Mouse (Mus musculus): Measurements from ENCODE around the gene Grtp1. TPM values are rescaled to one million over a fixed set of nuclear protein-coding genes. Genes with fewer than 3 reads are reported as not detected.

The Grtp1 gene
- polyA plus RNA-seq, 1 experiment from 2014 or later, result 24.6 TPM

DNA sequence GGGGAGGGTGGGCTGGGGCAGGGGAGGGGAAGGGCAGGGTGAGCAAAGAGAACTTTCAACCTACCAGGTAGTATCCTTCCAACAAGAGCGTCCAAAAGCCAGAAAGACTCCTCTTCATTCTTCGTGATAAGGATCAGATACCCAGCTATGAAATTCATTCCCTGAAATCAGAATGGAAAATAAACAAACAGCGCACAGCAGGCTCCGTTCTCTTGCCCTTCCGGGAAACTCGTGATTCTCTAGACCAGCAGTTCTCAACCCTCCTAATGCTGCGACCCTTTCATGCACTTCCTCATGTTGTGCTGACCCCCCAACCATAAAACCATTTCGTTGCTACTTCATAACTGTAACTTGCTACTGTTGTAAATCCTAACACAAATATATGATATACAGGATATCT is 13.6 kb downstream of the Grtp1 start:
- H3K9ac ChIP-seq, result no peak overlapping the region
- no peak for ATAC-seq (ENCODE audit: insufficient read depth, low FRiP score, low read depth)
- no peaks in the 10 kb centered on the region for H3K4me1 ChIP-seq
- no peak overlapping the region for H3K4me2 ChIP-seq
- no peaks in the 10 kb centered on the region for H3K27me3 ChIP-seq (replicated peaks)
- no peaks in the 10 kb centered on the region for H3K36me3 ChIP-seq
- H3K4me3 ChIP-seq (replicated peaks), result no peak overlapping the region
- H3K9me3 ChIP-seq, result no peaks in the 10 kb centered on the region
- 79% methylated on average over 8 of the region's 8 CpGs for WGBS
- H3K27ac ChIP-seq, result no peak overlapping the region

GRCm38 (mm10) chr8:13181691-13181976 is 18.8 kb downstream of the Grtp1 start:
- H3K4me3 ChIP-seq (replicated peaks), result no peak overlapping the region
- no peak for ATAC-seq (ENCODE audit: insufficient read depth, low FRiP score, low read depth)
- WGBS, result 56% methylated on average over 2 of the region's 2 CpGs
- H3K36me3 ChIP-seq, result 0 out of 2 replicates have a peak, but pooled peaks cover 4% of the 10 kb centered on the region
- no peak overlapping the region for H3K4me2 ChIP-seq
- no peak overlapping the region for H3K9ac ChIP-seq
- H3K4me1 ChIP-seq, result no peaks in the 10 kb centered on the region
- no peak overlapping the region for H3K27ac ChIP-seq
- H3K9me3 ChIP-seq, result no peaks in the 10 kb centered on the region
- no peaks in the 10 kb centered on the region for H3K27me3 ChIP-seq (replicated peaks)

GRCm38 (mm10) chr8:13180911-13181690 is 19.3 kb downstream of the Grtp1 start:
- H3K4me1 ChIP-seq, result no peaks in the 10 kb centered on the region
- no peak overlapping the region for H3K4me2 ChIP-seq
- no peak overlapping the region for H3K27ac ChIP-seq
- peaks cover 9% of the 10 kb centered on the region; the same call in 1 of the 2 replicates for H3K36me3 ChIP-seq
- H3K9me3 ChIP-seq, result no peaks in the 10 kb centered on the region
- H3K9ac ChIP-seq, result no peak overlapping the region
- 78% methylated on average over 18 of the region's 18 CpGs for WGBS
- no peak for ATAC-seq (ENCODE audit: insufficient read depth, low FRiP score, low read depth)
- H3K4me3 ChIP-seq (replicated peaks), result no peak overlapping the region
- no peaks in the 10 kb centered on the region for H3K27me3 ChIP-seq (replicated peaks)

DNA sequence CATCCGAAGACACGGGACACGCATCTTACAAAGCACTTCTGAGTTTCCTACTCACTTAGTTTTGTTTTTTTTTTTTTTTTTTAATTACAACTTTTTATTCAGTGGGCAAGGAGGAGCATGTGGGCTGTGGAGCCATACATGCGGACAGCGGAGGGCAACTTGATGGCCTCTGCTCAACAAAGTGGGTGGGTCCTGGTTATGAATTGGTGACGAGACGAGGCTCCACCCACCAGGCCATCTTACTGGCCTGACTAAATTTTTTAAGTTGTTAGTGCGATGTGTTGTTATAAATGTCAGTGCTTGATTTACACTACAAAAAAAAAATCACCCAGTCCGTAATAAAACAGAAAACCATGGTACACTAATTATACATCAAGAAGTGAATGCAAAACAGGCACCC is 20.0 kb downstream of the Grtp1 start:
- H3K36me3 ChIP-seq, result peaks cover 15% of the 10 kb centered on the region
- no peak overlapping the region for H3K4me3 ChIP-seq (replicated peaks)
- no peaks in the 10 kb centered on the region for H3K27me3 ChIP-seq (replicated peaks)
- ATAC-seq (ENCODE audit: insufficient read depth, low FRiP score, low read depth), result no peak
- 77% methylated on average over 9 of the region's 9 CpGs for WGBS
- no peak overlapping the region for H3K9ac ChIP-seq
- no peaks in the 10 kb centered on the region for H3K4me1 ChIP-seq
- H3K9me3 ChIP-seq, result no peaks in the 10 kb centered on the region
- no peak overlapping the region for H3K27ac ChIP-seq
- no peak overlapping the region for H3K4me2 ChIP-seq

DNA sequence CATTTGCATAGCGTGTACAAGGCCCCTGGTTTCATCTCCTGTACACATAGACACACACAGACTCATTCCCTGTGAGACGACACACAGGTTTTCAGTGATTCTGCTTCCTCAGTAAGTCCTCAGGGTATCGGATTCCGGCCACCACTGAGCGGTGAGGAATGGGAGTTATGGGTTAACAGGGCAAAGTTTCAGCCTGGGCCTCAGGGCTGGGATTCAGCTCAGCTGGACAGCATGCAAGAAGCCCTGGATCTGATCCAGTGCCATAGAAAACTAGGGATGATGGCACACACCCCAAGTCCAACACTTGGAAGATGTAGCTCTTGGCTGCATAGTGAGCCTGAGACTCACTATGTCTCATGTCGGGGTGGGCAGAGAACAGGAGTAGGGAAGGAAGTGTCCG is 20.5 kb downstream of the Grtp1 start:
- no peak for ATAC-seq (ENCODE audit: insufficient read depth, low FRiP score, low read depth)
- no peaks in the 10 kb centered on the region for H3K9me3 ChIP-seq

GRCm38 (mm10) chr8:13179482-13179881 is 20.9 kb downstream of the Grtp1 start:
- H3K9ac ChIP-seq, result no peak overlapping the region
- 71% methylated on average over 6 of the region's 6 CpGs for whole genome bisulfite sequencing
- H3K4me3 ChIP-seq (replicated peaks), result no peak overlapping the region
- no peaks in the 10 kb centered on the region for H3K27me3 ChIP-seq (replicated peaks)
- H3K4me1 ChIP-seq, result no peaks in the 10 kb centered on the region
- H3K36me3 ChIP-seq, result peaks cover 23% of the 10 kb centered on the region
- ATAC-seq (ENCODE audit: insufficient read depth, low FRiP score, low read depth), result no peak
- no peak overlapping the region for H3K27ac ChIP-seq
- H3K4me2 ChIP-seq, result no peak overlapping the region
- H3K9me3 ChIP-seq, result no peaks in the 10 kb centered on the region

More for the DNA sequence above, 20.5 kb downstream of the Grtp1 start:
- Histone ChIP-seq H3K9ac (no peak overlapping the region), H3K27me3 (replicated peaks) (no peaks in the 10 kb centered on the region), H3K4me2 (no peak overlapping the region), H3K27ac (no peak overlapping the region), H3K36me3 (peaks cover 20% of the 10 kb centered on the region), H3K4me3 (replicated peaks) (no peak overlapping the region), H3K4me1 (no peaks in the 10 kb centered on the region)
- 69% methylated on average over 7 of the region's 7 CpGs for WGBS

DNA sequence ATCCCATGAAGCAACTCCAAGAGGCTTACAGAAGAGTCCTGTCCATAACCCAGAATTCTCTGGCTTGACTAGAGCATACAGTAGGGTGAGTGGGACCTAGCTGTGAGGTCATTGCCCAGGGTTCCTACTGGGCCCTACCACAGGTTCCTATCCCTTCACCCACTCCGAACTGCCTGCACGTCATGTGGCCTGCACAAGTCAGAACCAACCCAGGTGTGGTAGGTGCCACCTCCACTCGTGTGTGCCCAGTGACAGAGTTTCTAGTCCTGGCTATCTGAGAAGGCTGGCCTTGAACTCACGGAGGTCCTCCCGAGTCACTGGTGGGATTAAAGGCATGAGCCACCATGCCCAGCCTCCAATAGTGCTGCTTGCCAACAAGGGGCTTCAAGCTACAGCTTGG is 22.3 kb downstream of the Grtp1 start:
- ATAC-seq (ENCODE audit: insufficient read depth, low FRiP score, low read depth), result no peak
- Histone ChIP-seq H3K4me3 (replicated peaks) (no peak overlapping the region), H3K27me3 (replicated peaks) (no peaks in the 10 kb centered on the region), H3K9ac (no peak overlapping the region), H3K4me2 (no peak overlapping the region), H3K27ac (no peak overlapping the region), H3K4me1 (no peaks in the 10 kb centered on the region), H3K9me3 (no peaks in the 10 kb centered on the region), H3K36me3 (peaks cover 36% of the 10 kb centered on the region)
- WGBS, result 88% methylated on average over 5 of the region's 5 CpGs

- Histone ChIP-seq H3K4me2 (no peak overlapping the region), H3K9ac (no peak overlapping the region), H3K9me3 (no peaks in the 10 kb centered on the region), H3K4me3 (replicated peaks) (no peak overlapping the region), H3K4me1 (no peaks in the 10 kb centered on the region), H3K36me3 (peaks cover 41% of the 10 kb centered on the region), H3K27ac (no peak overlapping the region), H3K27me3 (replicated peaks) (no peaks in the 10 kb centered on the region)
- ATAC-seq (ENCODE audit: insufficient read depth, low FRiP score, low read depth), result no peak
- 91% methylated on average over 7 of the region's 7 CpGs for WGBS
Measured at GRCm38 (mm10) chr8:13177173-13177852, 23.1 kb downstream of the Grtp1 start.

DNA sequence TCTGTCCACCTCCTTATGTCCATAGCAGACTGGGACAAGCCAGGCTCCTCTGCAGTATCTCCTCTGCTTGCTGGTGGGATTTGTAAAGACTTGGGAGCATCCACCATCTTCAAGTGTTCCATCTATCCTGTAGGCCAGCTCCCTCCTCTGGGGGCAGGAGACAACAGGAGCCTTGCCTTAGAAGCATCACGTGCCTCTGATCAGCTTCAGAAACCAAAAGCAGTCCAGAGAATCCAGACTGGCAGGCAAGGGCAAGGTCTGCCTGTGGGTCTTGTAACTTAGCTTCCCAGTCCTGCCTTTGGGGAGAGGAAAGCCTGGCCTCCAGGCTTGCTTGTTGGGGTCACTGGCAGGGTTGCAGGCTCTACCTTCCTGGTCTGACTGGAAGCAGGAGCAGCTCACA is 24.8 kb downstream of the Grtp1 start:
- peaks cover 50% of the 10 kb centered on the region for H3K36me3 ChIP-seq
- H3K27ac ChIP-seq, result no peak overlapping the region
- no peaks in the 10 kb centered on the region for H3K4me1 ChIP-seq
- H3K9me3 ChIP-seq, result no peaks in the 10 kb centered on the region
- WGBS, result 73% methylated on average over 1 of the region's 1 CpGs
- no peak overlapping the region for H3K4me2 ChIP-seq
- no peak overlapping the region for H3K9ac ChIP-seq
- no peak overlapping the region for H3K4me3 ChIP-seq (replicated peaks)
- ATAC-seq (ENCODE audit: insufficient read depth, low FRiP score, low read depth), result no peak
- no peaks in the 10 kb centered on the region for H3K27me3 ChIP-seq (replicated peaks)

GRCm38 (mm10) chr8:13174811-13175210 is 25.6 kb downstream of the Grtp1 start:
- 86% methylated on average over 4 of the region's 4 CpGs for WGBS

GRCm38 (mm10) chr8:13174305-13174704 is 26.1 kb downstream of the Grtp1 start:
- 86% methylated on average over 4 of the region's 4 CpGs for WGBS
- Histone ChIP-seq H3K9ac (no peak overlapping the region), H3K4me2 (no peak overlapping the region), H3K4me3 (replicated peaks) (no peak overlapping the region), H3K27ac (no peak overlapping the region), H3K9me3 (no peaks in the 10 kb centered on the region), H3K4me1 (no peaks in the 10 kb centered on the region), H3K36me3 (peaks cover 53% of the 10 kb centered on the region), H3K27me3 (replicated peaks) (no peaks in the 10 kb centered on the region)
- no peak for ATAC-seq (ENCODE audit: insufficient read depth, low FRiP score, low read depth)

More at GRCm38 (mm10) chr8:13174811-13175210, 25.6 kb downstream of the Grtp1 start:
- peaks cover 53% of the 10 kb centered on the region for H3K36me3 ChIP-seq
- H3K27me3 ChIP-seq (replicated peaks), result no peaks in the 10 kb centered on the region
- H3K9me3 ChIP-seq, result no peaks in the 10 kb centered on the region
- H3K4me3 ChIP-seq (replicated peaks), result no peak overlapping the region
- H3K4me1 ChIP-seq, result no peaks in the 10 kb centered on the region
- no peak overlapping the region for H3K9ac ChIP-seq
- no peak for ATAC-seq (ENCODE audit: insufficient read depth, low FRiP score, low read depth)
- H3K4me2 ChIP-seq, result no peak overlapping the region
- H3K27ac ChIP-seq, result no peak overlapping the region

DNA sequence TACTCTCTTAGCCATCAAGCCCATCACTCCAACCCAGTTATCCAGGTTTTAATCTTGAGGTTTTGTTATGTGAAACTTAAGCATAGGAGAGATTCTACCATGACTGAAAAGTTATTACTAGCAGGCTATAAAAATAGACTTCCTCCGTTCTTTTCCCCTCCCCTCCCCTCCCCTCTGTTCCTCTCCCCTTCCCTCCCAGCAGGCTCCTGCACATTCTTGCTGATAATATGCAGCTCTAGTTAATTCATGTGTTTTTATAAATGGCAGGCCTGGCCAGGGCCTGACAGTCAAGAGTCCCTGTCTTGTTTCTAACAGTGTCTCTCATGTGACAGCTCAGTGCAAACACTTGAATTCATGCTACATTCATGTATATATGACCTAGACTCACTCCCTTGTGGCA is 29.9 kb downstream of the Grtp1 start:
- WGBS, result 52% methylated on average over 1 of the region's 1 CpGs
- H3K4me3 ChIP-seq (replicated peaks), result no peak overlapping the region
- H3K4me1 ChIP-seq, result no peaks in the 10 kb centered on the region
- no peak overlapping the region for H3K4me2 ChIP-seq
- no peak overlapping the region for H3K9ac ChIP-seq
- ATAC-seq (ENCODE audit: insufficient read depth, low FRiP score, low read depth), result no peak
- peaks cover 57% of the 10 kb centered on the region for H3K36me3 ChIP-seq
- H3K9me3 ChIP-seq, result no peaks in the 10 kb centered on the region
- H3K27me3 ChIP-seq (replicated peaks), result no peaks in the 10 kb centered on the region
- H3K27ac ChIP-seq, result no peak overlapping the region
